In genomic region chr1:34851562-34851961, GRCm38 (mm10) we compare ENCODE assay signal across 9 mouse cellular contexts. TPM values are rescaled to one million over a fixed set of nuclear protein-coding genes. Genes with fewer than 3 reads are reported as not detected.
DNase-seq lines count a peak whose midpoint lies in the region; ATAC-seq and TF ChIP-seq lines count a peak whose summit lies in the region.
"Had no signal": no experiment of that assay in that cellular context is flagged by ENCODE, and none has a peak within 500 bp of the region (broad histone marks: within the 10 kb centered on the region; RNA-seq: fewer than 3 reads in every experiment).

No protein-coding gene starts in this region.

- WGBS in heart, embryonic 14.5 days = 48% methylated on average over 6 of the region's 6 CpGs
- 57% methylated on average over 6 of the region's 6 CpGs for WGBS in neural tube, embryonic 14.5 days

- H3K4me2 ChIP-seq in heart, embryonic 14.5 days (ENCODE audit: low read length) = peak overlapping the region; percentile 85; the same call in 1 of the 2 replicates
- H3K4me2 ChIP-seq in neural tube, embryonic 14.5 days (ENCODE audit: low read depth, low read length) = peak overlapping the region; percentile 33; the same call in 1 of the 2 replicates
- H3K4me2 ChIP-seq: limb, embryonic 13.5 days had no signal

- no peak overlapping the region; a peak in 1 of 4 replicates for H3K27ac ChIP-seq in heart, embryonic 14.5 days (replicated peaks in 1 of 2; ENCODE audit: control insufficient read depth in 1 of 2, insufficient read depth in 1 of 2, low read depth in 2 of 2, low read length in 2 of 2)
- H3K27ac ChIP-seq in cortical plate, adult 2 months (ENCODE audit: insufficient read depth, low read length) = no peak overlapping the region
- no peak overlapping the region for H3K27ac ChIP-seq in neural tube, embryonic 14.5 days (ENCODE audit: low read depth, low read length)
- H3K27ac ChIP-seq: limb, embryonic 13.5 days had no signal

- TF ChIP-seq POLR2A in cortical plate, adult 2 months (IDR thresholded peaks at IDR 0.05; ENCODE audit: extremely low read depth, insufficient read depth, low read length) = no peak

- H3K4me3 ChIP-seq in heart, embryonic 14.5 days (ENCODE audit: control insufficient read depth in 1 of 2, insufficient read depth in 1 of 2, low read depth in 1 of 2, low read length in 2 of 2) = no peak overlapping the region
- H3K4me3 ChIP-seq in cortical plate, adult 2 months (ENCODE audit: insufficient read depth, low read length) = peak overlapping the region; percentile 64
- no peak overlapping the region for H3K4me3 ChIP-seq in neural tube, embryonic 14.5 days (ENCODE audit: low read depth, low read length)
- H3K4me3 ChIP-seq: limb, embryonic 13.5 days had no signal

- H3K9ac ChIP-seq in heart, embryonic 14.5 days (ENCODE audit: low read length) = no peak overlapping the region
- H3K9ac ChIP-seq in neural tube, embryonic 14.5 days (replicated peaks; ENCODE audit: low read depth, low read length) = no peak overlapping the region
- H3K9ac ChIP-seq: limb, embryonic 13.5 days had no signal

- ATAC-seq in heart, embryonic 14.5 days (ENCODE audit: insufficient number of reproducible peaks, insufficient read depth, low FRiP score, low read depth) = no peak
- ATAC-seq in CD4-positive, CD25-positive, alpha-beta regulatory T cell, adult 4 months = peak; percentile 63
- no peak for ATAC-seq in neural tube, embryonic 14.5 days (ENCODE audit: low read depth)

- H3K4me1 ChIP-seq in heart, embryonic 14.5 days (ENCODE audit: control insufficient read depth in 2 of 2, insufficient read depth in 2 of 2, low read length in 2 of 2) = peaks cover 16 to 30% of the 10 kb centered on the region in 2 experiments
- peaks cover 1% of the 10 kb centered on the region; the same call in 1 of the 2 replicates for H3K4me1 ChIP-seq in cortical plate, adult 2 months (ENCODE audit: control insufficient read depth, insufficient read depth, low read length)
- H3K4me1 ChIP-seq in neural tube, embryonic 14.5 days (ENCODE audit: control insufficient read depth, insufficient read depth, low read length) = peaks cover 19% of the 10 kb centered on the region; the same call in 1 of the 2 replicates

- no peak for TF ChIP-seq CTCF in cortical plate, adult 2 months (IDR thresholded peaks at IDR 0.05; ENCODE audit: extremely low read depth, insufficient read depth, low read length)

- no peaks in the 10 kb centered on the region for H3K27me3 ChIP-seq in heart, embryonic 14.5 days (ENCODE audit: control insufficient read depth, insufficient read depth, low read length)
- H3K27me3 ChIP-seq in neural tube, embryonic 14.5 days (ENCODE audit: control insufficient read depth, insufficient read depth, low read length) = no peaks in the 10 kb centered on the region
- H3K27me3 ChIP-seq: limb, embryonic 13.5 days had no signal

- H3K36me3 ChIP-seq in heart, embryonic 14.5 days (ENCODE audit: control insufficient read depth, insufficient read depth, low read length) = no peaks in the 10 kb centered on the region
- H3K36me3 ChIP-seq in neural tube, embryonic 14.5 days (ENCODE audit: control insufficient read depth, insufficient read depth, low read length) = no peaks in the 10 kb centered on the region
- H3K36me3 ChIP-seq: limb, embryonic 13.5 days had no signal

- no peak for DNase-seq in heart, postnatal 10 days
- DNase-seq in kidney, postnatal 4 days = peak; percentile 34 to 63
- no peak for DNase-seq in gastrocnemius, postnatal 36 days
- DNase-seq in cerebellum, postnatal 10 days = no peak

- intact Hi-C loops in heart, postnatal 10 days (cut with DNase I) = no loop called here
- intact Hi-C loops in gastrocnemius, postnatal 36 days (cut with DNase I) = loop anchor here (5.0 kb wide), 1 partner anchor 39 kb away; no protein-coding TSS in a partner anchor

- H3K9me3 ChIP-seq in heart, embryonic 14.5 days (ENCODE audit: control insufficient read depth, low read length) = no peaks in the 10 kb centered on the region
- H3K9me3 ChIP-seq in neural tube, embryonic 14.5 days (ENCODE audit: control insufficient read depth, low read length) = no peaks in the 10 kb centered on the region
- H3K9me3 ChIP-seq: limb, embryonic 13.5 days had no signal

RNA-seq across cellular contexts. Expression of gene Plekhb2, which starts 1.8 kb away (rescaled TPM):
- polyA plus RNA-seq in heart, embryonic 14.5 days (2014; fragmentation: Nextera tagmentation; extraction: Ambion mirVana) = 57.9 and 61.8 TPM in 2 replicates
- 10 to 100 TPM; 66.9 to 72.3 TPM for total RNA-seq in heart, postnatal 10 days (2021)
- 100 to 1,000 TPM; 122 to 127 TPM for polyA plus RNA-seq in CD4-positive, CD25-positive, alpha-beta regulatory T cell, adult 4 months (2017; shearing (Covaris generic))
- 172 and 184 TPM in 2 replicates for polyA plus RNA-seq in cortical plate, adult 2 months (2012; rRNA removed)
- 76.8 and 80.6 TPM in 2 replicates for polyA plus RNA-seq in neural tube, embryonic 14.5 days (2014; fragmentation: Nextera tagmentation; extraction: Ambion mirVana)
- total RNA-seq in gastrocnemius, postnatal 36 days (2021) = 10 to 100 TPM; 44.6 to 53.4 TPM

RNA-seq across cellular contexts. Expression of gene Fam168b, which starts 8.7 kb away (rescaled TPM):
- 36.1 and 36.9 TPM in 2 replicates for polyA plus RNA-seq in heart, embryonic 14.5 days (2014; fragmentation: Nextera tagmentation; extraction: Ambion mirVana)
- 10 to 100 TPM; 72.6 to 78.1 TPM for total RNA-seq in heart, postnatal 10 days (2021)
- 10 to 100 TPM; 22.8 to 23.8 TPM for polyA plus RNA-seq in CD4-positive, CD25-positive, alpha-beta regulatory T cell, adult 4 months (2017; shearing (Covaris generic))
- polyA plus RNA-seq in cortical plate, adult 2 months (2012; rRNA removed) = 237 and 250 TPM in 2 replicates
- polyA plus RNA-seq in neural tube, embryonic 14.5 days (2014; fragmentation: Nextera tagmentation; extraction: Ambion mirVana) = 90.5 and 136 TPM in 2 replicates
- total RNA-seq in gastrocnemius, postnatal 36 days (2021) = 10 to 100 TPM; 20.5 to 30.7 TPM

Comparison
In these comparisons a context has a peak if more than half of its experiments do, and no peak if none do; other contexts are left out.
1. DNase-seq: peak in kidney, postnatal 4 days (2 of 2); none in heart, postnatal 10 days (0 of 2), gastrocnemius, postnatal 36 days (0 of 2) and cerebellum, postnatal 10 days (0 of 2).